Mouse (Mus musculus) liver, adult 2 months (tissue): Measurements from ENCODE around the gene Ugt1a7c. TPM values are rescaled to one million over a fixed set of nuclear protein-coding genes. Genes with fewer than 3 reads are reported as not detected.

Experiments used
- DNase-seq: peaks from one replicate; pipeline ENCODE4 v3.0.0-alpha.2; 2011; ENCODE audit warnings: low read depth, low spot score; ENCODE audit errors: extremely low read depth
- H3K27ac ChIP-seq: fragments of 200-500 bp; replicated peaks from 2 replicates; pipeline ENCODE4 v1.5.1; 2012; ENCODE audit warnings: low read depth, mild to moderate bottlenecking, control low read depth, inconsistent platforms, low read length; ENCODE audit not compliant: insufficient read depth
- H3K27me3 ChIP-seq: fragments of 200-500 bp; 2 replicates; pipeline ENCODE4 v1.6.1; 2012; ENCODE audit warnings: mild to moderate bottlenecking, moderate library complexity, low read length, inconsistent platforms; ENCODE audit not compliant: control insufficient read depth, insufficient read depth
- H3K36me3 ChIP-seq: fragments of 200-500 bp; 2 replicates; pipeline ENCODE4 v1.6.1; 2012; ENCODE audit warnings: low read length, inconsistent platforms; ENCODE audit not compliant: control insufficient read depth, insufficient read depth
- H3K4me1 ChIP-seq: fragments of 200-500 bp; 2 replicates; pipeline ENCODE4 v1.6.1; 2011; ENCODE audit warnings: low read length; ENCODE audit not compliant: control insufficient read depth, insufficient read depth
- H3K4me3 ChIP-seq: fragments of 200-500 bp; 2 replicates; pipeline ENCODE4 v1.5.1; 2011; ENCODE audit warnings: low read depth, mild to moderate bottlenecking, control low read depth, low read length, moderate library complexity; ENCODE audit not compliant: insufficient read depth
- H3K79me2 ChIP-seq: fragments of 200-500 bp; 2 replicates; pipeline ENCODE4 v1.6.1; 2012; ENCODE audit warnings: inconsistent platforms, mild to moderate bottlenecking, low read length, moderate library complexity; ENCODE audit not compliant: control insufficient read depth, insufficient read depth
- H3K9ac ChIP-seq: fragments of 200-500 bp; 2 replicates; pipeline ENCODE4 v1.6.1; 2012; ENCODE audit warnings: low read depth, mild to moderate bottlenecking, control low read depth, inconsistent platforms, low read length
- CTCF ChIP-seq: fragments of 200-500 bp; IDR thresholded peaks from 2 replicates; pipeline ENCODE4 v1.5.1; 2011; ENCODE audit warnings: low read depth, low read length, control low read depth
- POLR2A ChIP-seq: fragments of 200-500 bp; IDR thresholded peaks from 2 replicates; pipeline ENCODE4 v1.6.1; 2011; ENCODE audit warnings: low read length, control low read depth; ENCODE audit not compliant: insufficient read depth; ENCODE audit errors: extremely low read depth
- WGBS: fragments of 180-500 bp; shearing (Covaris S2); methylation state at CpG from one replicate; pipeline ENCODE4 v1.1.7; 2018; 5-methylcytosine and 5-hydroxymethylcytosine counted together
- polyA plus RNA-seq: library from polyadenylated mRNA; depleted of rRNA; stranded (reverse); fragments of >200 nt; gene quantifications from 2 replicates; pipeline ENCODE4 v1.2.3, GENCODE M21; 2012
- total RNA-seq: library from RNA; depleted of rRNA; stranded (reverse); fragments of >200 nt; gene quantifications from 2 replicates; pipeline ENCODE4 v1.2.3, GENCODE M21; 2014

Ugt1a7c gene
- total and polyA plus RNA-seq, 2 experiments, result 2.0 to 51.1 TPM

DNA sequence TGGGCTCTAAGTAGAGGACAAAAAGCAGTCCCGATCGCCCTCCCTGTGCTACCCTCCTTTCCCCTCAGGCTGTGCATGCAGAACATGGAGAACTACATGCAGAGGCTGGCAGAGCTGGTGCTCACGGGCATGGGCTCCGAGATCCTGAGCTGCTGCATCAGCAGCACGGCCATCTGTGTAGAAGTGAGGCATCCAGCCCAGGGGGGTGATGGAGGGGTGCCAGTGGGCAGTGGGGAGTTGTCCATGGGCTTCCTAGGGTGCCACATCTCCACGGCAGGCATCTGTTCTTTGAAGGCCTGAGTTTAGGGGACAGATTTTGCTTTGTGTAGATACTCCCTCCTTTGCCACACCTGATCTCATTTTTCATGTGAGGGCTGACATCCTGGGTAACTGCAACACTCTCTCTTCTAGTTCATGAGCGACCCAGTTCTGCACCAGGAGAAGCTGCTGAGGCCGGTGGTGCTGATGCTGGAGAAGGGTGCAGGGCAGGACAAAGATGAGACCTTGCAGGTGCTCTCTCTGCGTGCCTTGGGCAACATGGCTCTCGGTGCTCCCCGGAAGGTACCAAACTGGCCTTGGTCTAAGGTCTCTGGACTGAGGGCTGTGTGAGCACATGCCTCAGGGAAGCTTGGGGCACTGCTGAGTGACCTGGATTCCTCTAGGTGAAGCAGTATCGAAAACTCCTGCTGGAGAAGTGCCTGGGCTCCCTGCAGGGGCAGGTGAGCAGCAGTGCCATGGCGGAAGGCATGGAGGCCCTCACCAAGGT, 161.3 kb downstream of the Ugt1a7c start:
- TF ChIP-seq CTCF (no peak), POLR2A (no peak)
- Histone ChIP-seq H3K36me3 (no peaks in the 10 kb centered on the region), H3K79me2 (no peaks in the 10 kb centered on the region), H3K4me3 (no peak overlapping the region), H3K4me1 (peaks cover 30% of the 10 kb centered on the region), H3K9ac (no peak overlapping the region), H3K27ac (no peak overlapping the region), H3K27me3 (no peaks in the 10 kb centered on the region)
- no peak for DNase-seq
- 82% methylated on average over 13 of the region's 13 CpGs for WGBS

DNA sequence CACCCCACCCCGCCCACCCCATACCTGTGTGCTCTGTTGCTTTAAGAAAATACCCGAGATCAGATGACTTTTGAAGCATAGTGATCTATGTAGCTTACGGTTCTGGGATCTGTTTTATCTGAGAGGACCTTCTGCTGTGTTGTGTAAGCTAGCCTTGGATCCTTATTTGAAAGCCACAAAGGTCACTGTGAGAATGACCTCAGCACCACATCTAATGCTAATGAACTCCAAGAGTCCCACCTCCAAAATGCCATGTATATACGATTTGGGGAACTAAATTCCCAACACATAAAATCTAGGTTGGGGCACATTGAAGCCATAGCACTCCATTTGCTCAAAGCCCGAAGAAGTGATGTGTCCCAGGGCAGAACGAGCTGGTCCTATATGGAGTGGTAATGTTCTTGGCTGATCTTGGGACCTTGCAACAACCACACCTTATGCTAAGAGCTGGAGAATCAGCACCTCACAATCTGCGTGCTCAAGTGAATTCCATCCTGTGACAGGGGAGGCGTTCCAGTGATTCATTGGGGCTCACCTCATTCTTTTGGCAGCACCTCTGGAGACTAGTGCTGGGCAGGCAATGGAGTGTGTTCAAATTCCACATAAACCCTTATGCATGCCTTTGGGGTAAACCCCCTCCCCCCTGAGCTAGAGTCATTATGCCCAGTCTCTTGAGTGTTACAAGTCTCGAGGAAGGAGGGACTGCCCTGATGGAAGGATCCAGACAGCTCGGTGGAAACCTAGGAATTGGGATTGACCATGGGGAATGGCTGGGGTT, 162.2 kb downstream of the Ugt1a7c start:
- peaks cover 30% of the 10 kb centered on the region for H3K4me1 ChIP-seq
- H3K27me3 ChIP-seq, result no peaks in the 10 kb centered on the region
- WGBS, result 67% methylated on average over 10 of the region's 10 CpGs
- no peaks in the 10 kb centered on the region for H3K79me2 ChIP-seq
- no peak overlapping the region for H3K27ac ChIP-seq
- TF ChIP-seq CTCF, result no peak
- H3K4me3 ChIP-seq, result no peak overlapping the region
- H3K9ac ChIP-seq, result no peak overlapping the region
- DNase-seq, result peak; percentile 88
- no peaks in the 10 kb centered on the region for H3K36me3 ChIP-seq

- no peak overlapping the region for H3K27ac ChIP-seq
- H3K9ac ChIP-seq, result no peak overlapping the region
- no peaks in the 10 kb centered on the region for H3K27me3 ChIP-seq
- WGBS, result 89% methylated on average over 6 of the region's 6 CpGs
- H3K79me2 ChIP-seq, result no peaks in the 10 kb centered on the region
- TF ChIP-seq POLR2A (no peak), CTCF (no peak)
- DNase-seq, result no peak
- peaks cover 2% of the 10 kb centered on the region; the same call in 1 of the 2 replicates for H3K36me3 ChIP-seq
- H3K4me1 ChIP-seq, result peaks cover 29% of the 10 kb centered on the region
- H3K4me3 ChIP-seq, result no peak overlapping the region
These were observed 162.8 kb downstream of the Ugt1a7c start for GRCm38 (mm10) chr1:88257681-88258080.

- TF ChIP-seq POLR2A, result no peak
- TF ChIP-seq CTCF, result no peak
- Histone ChIP-seq H3K9ac (no peak overlapping the region), H3K4me3 (no peak overlapping the region), H3K27me3 (no peaks in the 10 kb centered on the region), H3K36me3 (peaks cover 6% of the 10 kb centered on the region; the same call in 1 of the 2 replicates), H3K4me1 (peaks cover 22% of the 10 kb centered on the region), H3K79me2 (no peaks in the 10 kb centered on the region), H3K27ac (no peak overlapping the region)
- WGBS, result 77% methylated on average over 6 of the region's 6 CpGs
- DNase-seq, result no peak
These were observed 163.5 kb downstream of the Ugt1a7c start for GRCm38 (mm10) chr1:88258361-88258760.

DNA sequence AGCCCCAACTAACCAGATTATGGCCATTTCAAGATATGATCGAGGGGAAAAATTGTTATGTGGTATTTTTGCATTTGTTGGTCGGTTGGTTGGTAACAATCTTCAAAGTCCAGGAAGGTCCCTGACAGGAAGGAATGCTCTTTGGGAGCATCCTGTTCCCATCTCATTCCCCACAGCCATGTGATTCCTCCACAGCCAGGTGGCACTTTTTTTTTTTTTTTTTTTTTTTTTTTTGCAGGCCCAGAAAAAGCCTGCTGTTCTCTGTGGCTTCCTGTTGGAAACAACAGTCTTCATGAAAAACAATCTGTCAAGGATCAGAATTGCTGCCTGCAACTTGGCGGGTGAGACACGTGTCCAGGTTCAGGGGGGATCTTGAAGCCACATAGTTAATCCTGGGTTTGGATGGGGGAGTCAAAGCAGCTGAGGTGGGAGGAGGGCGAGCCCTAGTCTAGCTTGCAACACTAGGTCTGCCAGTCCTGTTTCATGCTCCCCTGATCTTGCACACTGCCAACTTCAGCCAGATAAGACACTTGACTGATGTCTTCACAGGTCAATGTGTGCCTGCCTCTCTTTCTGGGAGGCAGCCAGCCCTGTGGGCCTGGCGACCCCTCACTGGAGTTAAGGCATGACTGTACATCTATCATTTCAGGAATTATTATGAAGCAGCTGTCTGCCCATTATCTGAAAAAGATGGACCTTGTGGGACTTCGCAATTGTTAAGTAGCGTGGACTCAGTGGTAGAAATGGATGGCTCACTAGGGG, 164.2 kb downstream of the Ugt1a7c start:
- Histone ChIP-seq H3K4me3 (no peak overlapping the region), H3K79me2 (no peaks in the 10 kb centered on the region), H3K36me3 (peaks cover 11% of the 10 kb centered on the region; the same call in 1 of the 2 replicates), H3K9ac (no peak overlapping the region), H3K27ac (peak overlapping the region; percentile 18), H3K27me3 (no peaks in the 10 kb centered on the region), H3K4me1 (peaks cover 19% of the 10 kb centered on the region)
- DNase-seq, result peak; percentile 87
- TF ChIP-seq POLR2A, result no peak
- TF ChIP-seq CTCF, result no peak
- WGBS, result 68% methylated on average over 8 of the region's 8 CpGs
